Mouse (Mus musculus) stomach, postnatal 0 days (tissue): ENCODE data around the gene Arfgef3. TPM values are rescaled to one million over a fixed set of nuclear protein-coding genes. Genes with fewer than 3 reads are reported as not detected.

Source experiments
- ATAC-seq: fragments of 200-750 bp; cut with Nextera tagmentation; 2 replicates; pipeline ENCODE4 v1.8.0; 2017; ENCODE audit not compliant: low FRiP score, low TSS enrichment
- DNase-seq: peaks from one replicate; pipeline ENCODE4 v3.0.0-alpha.2; 2016; ENCODE audit warnings: low spot score
- H3K27ac ChIP-seq: fragments of 300-500 bp; sonication (generic); replicated peaks from 2 replicates; pipeline ENCODE4 v1.5.1; 2014; ENCODE audit warnings: mild to moderate bottlenecking, control low read depth
- H3K27me3 ChIP-seq: fragments of 300-500 bp; sonication (generic); 2 replicates; pipeline ENCODE4 v1.6.1; 2014; ENCODE audit warnings: low read length; ENCODE audit not compliant: control insufficient read depth, insufficient read depth
- H3K36me3 ChIP-seq: fragments of 300-500 bp; sonication (generic); 2 replicates; pipeline ENCODE4 v1.6.1; 2014; ENCODE audit warnings: low read length, mixed read lengths; ENCODE audit not compliant: control insufficient read depth, insufficient read depth
- H3K4me1 ChIP-seq: fragments of 300-500 bp; sonication (generic); replicated peaks from 2 replicates; pipeline ENCODE4 v1.6.1; 2014; ENCODE audit warnings: antibody characterized with exemption; ENCODE audit not compliant: control insufficient read depth, insufficient read depth
- H3K4me2 ChIP-seq: fragments of 300-500 bp; sonication (generic); replicated peaks from 2 replicates; pipeline ENCODE4 v1.6.1; 2014; ENCODE audit warnings: low read depth, mild to moderate bottlenecking, control low read depth, moderate library complexity
- H3K4me3 ChIP-seq: fragments of 300-500 bp; sonication (generic); 2 replicates; pipeline ENCODE4 v1.5.1; 2014; ENCODE audit warnings: low read depth, low read length, control low read depth
- H3K9ac ChIP-seq: fragments of 300-500 bp; sonication (generic); 2 replicates; pipeline ENCODE4 v1.6.1; 2014; ENCODE audit warnings: mild to moderate bottlenecking, low read length, control low read depth, mixed read lengths
- H3K9me3 ChIP-seq: fragments of 300-500 bp; sonication (generic); 2 replicates; pipeline ENCODE4 v1.6.1; 2016; ENCODE audit warnings: low read length; ENCODE audit not compliant: control insufficient read depth
- CTCF ChIP-seq: IDR thresholded peaks from 2 replicates; pipeline ENCODE4 v1.5.1; 2016; ENCODE audit warnings: antibody characterized with exemption, low read depth, mild to moderate bottlenecking, moderate library complexity
- EP300 ChIP-seq: optimal IDR thresholded peaks from 2 replicates; pipeline ENCODE3; 2016; ENCODE audit warnings: antibody characterized with exemption
- WGBS: fragments of 180-500 bp; shearing (Covaris S2); extraction: QIAGEN DNeasy Blood & Tissue Kit; methylation state at CpG from one replicate; pipeline ENCODE4 v1.1.7; 2014; 5-methylcytosine and 5-hydroxymethylcytosine counted together
- polyA plus RNA-seq: library from polyadenylated mRNA; unstranded; fragments of >200 nt; fragmentation: Nextera tagmentation; extraction: Ambion mirVana; gene quantifications from 2 replicates; pipeline ENCODE4 v1.2.1, GENCODE M21; 2015

Gene Arfgef3
- polyA plus RNA-seq: 1.6 and 1.8 TPM in 2 replicates

DNA sequence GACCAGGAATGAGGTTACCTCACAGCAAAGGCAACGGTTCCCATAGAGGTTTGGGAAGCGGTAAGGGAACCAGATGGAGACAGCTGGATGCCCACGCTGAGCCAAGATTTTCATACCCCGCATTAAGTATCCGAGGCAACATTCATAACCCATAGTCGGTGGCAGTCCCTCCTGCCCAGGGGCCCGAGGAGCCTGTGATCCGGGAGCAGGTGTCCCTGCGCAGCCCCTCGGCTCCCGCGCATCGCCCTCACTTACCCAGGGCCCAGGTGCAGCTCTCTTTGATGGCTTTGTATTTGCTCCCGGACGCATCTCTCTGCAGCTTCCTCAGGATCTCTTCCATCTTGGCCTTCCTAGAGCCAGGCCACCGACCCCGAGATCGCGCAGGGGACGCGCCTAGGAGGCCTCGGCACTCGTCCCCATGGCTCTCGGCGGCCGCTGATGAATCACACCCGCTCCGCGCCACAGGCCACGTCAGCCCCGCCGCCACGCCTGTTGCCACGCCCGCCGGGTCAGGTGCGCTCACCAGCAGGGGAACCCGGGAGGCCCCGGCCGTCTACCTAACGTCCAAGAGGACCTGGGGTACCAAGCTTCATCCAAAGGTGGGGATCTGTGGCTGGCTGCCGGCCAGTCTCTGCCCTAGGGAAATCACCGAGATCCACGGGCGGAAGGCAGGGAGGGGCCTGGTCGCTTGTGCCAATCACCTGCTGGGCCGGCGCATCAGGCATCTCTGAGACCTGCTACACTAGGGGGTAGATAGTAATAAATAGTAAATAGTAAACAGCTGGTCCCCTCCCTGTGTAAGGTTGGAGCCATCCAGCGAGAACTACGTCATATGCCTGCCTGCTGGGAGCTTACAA, at the start of gene Arfgef3:
TSS of gene Arfgef3 (minus strand) at position 664 of the 857 bp plus-strand sequence.
- DNase-seq (peak; percentile 91), ATAC-seq (peak; percentile 96)
- Histone ChIP-seq H3K9ac (peak within 1 kb of the TSS; percentile 61), H3K36me3 (no peaks in the 10 kb centered on the region), H3K4me2 (peak within 1 kb of the TSS; percentile 79), H3K4me3 (peak within 1 kb of the TSS; percentile 51), H3K27ac (peak within 1 kb of the TSS; percentile 61), H3K9me3 (no peaks in the 10 kb centered on the region), H3K27me3 (no peaks in the 10 kb centered on the region), H3K4me1 (no peaks in the 10 kb centered on the region)
- peak; percentile 34; the same call in 1 of the 2 replicates for TF ChIP-seq CTCF
- TF ChIP-seq EP300: no peak
- 2% methylated on average over 50 of the region's 50 CpGs for WGBS

DNA sequence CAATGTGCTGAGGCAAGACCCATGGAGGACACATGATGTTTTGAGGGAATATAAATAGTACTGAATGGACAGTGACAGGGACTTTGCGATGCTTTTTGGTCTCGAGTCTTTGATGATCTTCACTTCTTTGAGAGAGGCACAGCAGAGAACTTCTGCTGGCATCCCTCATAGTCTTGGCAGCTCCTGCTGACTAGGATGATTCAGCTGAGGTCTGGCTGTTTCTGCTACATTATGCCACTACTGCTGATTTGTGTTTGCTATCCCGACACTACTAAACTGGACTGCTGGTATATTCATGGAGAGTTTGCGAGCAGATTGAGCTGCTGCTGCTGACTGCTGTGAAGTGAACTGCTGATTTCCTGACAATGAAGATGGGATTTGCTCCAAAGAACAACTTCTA, 46.3 kb upstream of the Arfgef3 start:
- WGBS: 83% methylated on average over 4 of the region's 4 CpGs
- DNase-seq (no peak), ATAC-seq (no peak)
- no peaks in the 10 kb centered on the region for H3K4me1 ChIP-seq
- H3K4me2 ChIP-seq: no peak overlapping the region
- no peaks in the 10 kb centered on the region for H3K36me3 ChIP-seq
- H3K27me3 ChIP-seq: no peaks in the 10 kb centered on the region
- no peak overlapping the region for H3K9ac ChIP-seq
- no peak overlapping the region for H3K4me3 ChIP-seq
- TF ChIP-seq EP300 (no peak), CTCF (no peak)
- no peaks in the 10 kb centered on the region for H3K9me3 ChIP-seq
- no peak overlapping the region for H3K27ac ChIP-seq

DNA sequence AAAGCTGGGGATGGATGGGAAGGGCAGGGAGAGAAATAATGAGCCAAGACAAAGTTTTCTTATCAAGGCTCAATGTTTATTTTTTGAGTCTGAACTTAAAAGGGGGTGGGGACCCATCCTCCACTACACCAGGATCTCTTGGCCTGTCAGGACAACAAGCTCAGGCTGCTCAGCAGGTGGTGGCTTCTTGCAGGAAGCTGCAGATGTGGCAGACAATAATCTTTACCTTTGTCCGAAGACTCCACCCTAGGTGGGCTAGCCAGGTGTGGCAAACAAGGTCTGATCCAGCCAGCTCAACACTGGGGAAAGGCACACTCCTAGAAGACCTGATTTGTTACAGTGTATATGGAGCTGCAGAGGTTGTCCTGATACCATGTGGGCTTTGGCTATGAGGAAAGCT, 44.9 kb upstream of the Arfgef3 start:
- H3K36me3 ChIP-seq: no peaks in the 10 kb centered on the region
- no peak for TF ChIP-seq CTCF
- no peaks in the 10 kb centered on the region for H3K4me1 ChIP-seq
- H3K4me2 ChIP-seq: no peak overlapping the region
- H3K27ac ChIP-seq: no peak overlapping the region
- no peak for ATAC-seq
- DNase-seq: no peak
- H3K27me3 ChIP-seq: no peaks in the 10 kb centered on the region
- 57% methylated on average over 1 of the region's 1 CpGs for WGBS
- no peak overlapping the region for H3K4me3 ChIP-seq
- no peaks in the 10 kb centered on the region for H3K9me3 ChIP-seq
- no peak overlapping the region for H3K9ac ChIP-seq

DNA sequence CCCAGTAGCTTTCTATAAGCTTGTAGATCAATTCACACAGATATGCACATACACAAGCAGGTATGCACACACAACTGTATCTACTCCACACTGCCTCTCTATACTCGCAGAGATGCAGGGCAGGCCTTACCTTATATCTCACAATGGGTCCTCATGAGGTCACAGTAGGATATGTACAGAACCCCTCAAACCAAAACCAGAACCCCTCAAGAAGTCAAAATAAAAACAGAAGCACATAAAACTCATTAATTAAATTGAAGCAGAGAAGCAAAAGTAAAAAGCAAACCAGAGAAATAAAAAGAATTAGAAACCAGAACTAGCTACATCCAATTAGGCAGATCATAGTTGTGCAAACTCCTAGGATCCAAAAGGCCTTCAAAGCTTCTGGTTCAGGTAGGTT, 42.9 kb upstream of the Arfgef3 start, which contains the start of gene Gm4922:
TSS of gene Gm4922 (minus strand) at position 101 of the 400 bp plus-strand sequence.
- Histone ChIP-seq H3K9me3 (no peaks in the 10 kb centered on the region), H3K27me3 (no peaks in the 10 kb centered on the region), H3K36me3 (no peaks in the 10 kb centered on the region), H3K4me2 (no peak within 1 kb of the TSS), H3K9ac (no peak within 1 kb of the TSS), H3K27ac (no peak within 1 kb of the TSS), H3K4me3 (no peak within 1 kb of the TSS), H3K4me1 (no peaks in the 10 kb centered on the region)
- no peak for TF ChIP-seq CTCF
- no peak for TF ChIP-seq EP300
- WGBS: 76% methylated on average over 1 of the region's 1 CpGs
- no peak for ATAC-seq
- no peak for DNase-seq

DNA sequence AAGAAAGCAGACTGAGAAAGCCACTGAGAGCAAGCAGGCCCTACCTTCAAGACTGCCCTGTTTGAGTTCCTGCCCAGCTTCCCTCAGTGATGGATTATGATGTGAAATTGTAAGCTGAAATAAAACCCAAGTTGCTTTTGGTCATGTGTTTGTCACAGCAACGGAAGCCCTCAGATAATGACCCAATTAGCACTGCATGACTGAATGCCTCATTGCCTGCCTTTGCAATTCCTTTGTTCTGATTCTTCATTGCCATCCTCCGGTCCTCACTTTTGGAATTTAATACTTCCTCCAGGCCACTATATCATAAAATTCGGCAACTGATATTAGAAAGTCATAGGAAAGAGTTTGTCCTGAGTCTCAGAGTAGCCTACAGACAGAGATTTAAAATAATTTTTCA, 33.8 kb upstream of the Arfgef3 start:
- no peaks in the 10 kb centered on the region for H3K9me3 ChIP-seq
- TF ChIP-seq CTCF (no peak), EP300 (no peak)
- ATAC-seq: no peak
- no peaks in the 10 kb centered on the region for H3K36me3 ChIP-seq
- H3K4me2 ChIP-seq: no peak overlapping the region
- no peaks in the 10 kb centered on the region for H3K27me3 ChIP-seq
- no peak overlapping the region for H3K27ac ChIP-seq
- H3K4me1 ChIP-seq: no peaks in the 10 kb centered on the region
- no peak overlapping the region for H3K9ac ChIP-seq
- 77% methylated on average over 3 of the region's 3 CpGs for WGBS
- H3K4me3 ChIP-seq: no peak overlapping the region
- no peak for DNase-seq

DNA sequence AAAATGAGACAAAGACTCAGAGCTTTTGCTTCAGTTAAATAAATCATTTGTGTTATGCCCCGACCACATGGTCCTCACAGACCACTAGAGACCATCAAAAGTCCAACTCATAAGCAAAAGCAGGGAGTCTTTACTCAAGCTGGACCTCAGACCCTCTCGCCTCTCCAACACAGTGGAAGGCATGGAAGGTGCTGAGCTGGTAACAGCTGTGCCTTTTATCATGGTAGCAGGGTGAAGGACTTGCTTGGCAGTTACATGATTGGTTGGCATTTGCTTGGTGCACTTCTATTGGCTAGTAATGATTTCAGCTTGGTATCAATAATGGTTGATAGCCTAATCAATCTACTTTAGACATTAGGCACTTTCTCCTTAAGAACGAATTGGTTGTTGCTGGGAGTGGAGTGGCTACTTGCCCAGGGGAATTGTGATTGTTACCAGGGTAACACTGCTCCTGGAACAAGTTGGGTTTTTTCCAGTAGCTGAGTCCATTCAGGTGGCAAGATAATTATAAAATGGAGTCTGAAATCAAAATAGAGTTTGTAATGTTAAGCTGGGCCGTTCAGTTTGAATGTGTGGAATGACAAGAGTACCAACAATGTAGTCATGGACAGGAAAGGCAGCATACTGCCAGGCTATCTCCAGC, 28.9 kb upstream of the Arfgef3 start:
- Histone ChIP-seq H3K9me3 (no peaks in the 10 kb centered on the region), H3K4me1 (no peaks in the 10 kb centered on the region), H3K4me2 (no peak overlapping the region), H3K4me3 (no peak overlapping the region), H3K27ac (no peak overlapping the region), H3K36me3 (no peaks in the 10 kb centered on the region), H3K27me3 (no peaks in the 10 kb centered on the region), H3K9ac (no peak overlapping the region)
- no peak for ATAC-seq
- no peak for DNase-seq
- 64% methylated on average over 4 of the region's 4 CpGs for WGBS
- TF ChIP-seq EP300 (no peak), CTCF (no peak)
